Mouse (Mus musculus) testis, adult 2 months (tissue): ENCODE data around the gene Galnt5. TPM values are rescaled to one million over a fixed set of nuclear protein-coding genes. Genes with fewer than 3 reads are reported as not detected.

Source experiments
- H3K27ac ChIP-seq: fragments of 200-500 bp; 2 replicates; pipeline ENCODE4 v1.5.1; 2012; ENCODE audit warnings: low read depth, low read length; ENCODE audit not compliant: control insufficient read depth, insufficient read depth
- H3K27me3 ChIP-seq: fragments of 200-500 bp; 2 replicates; pipeline ENCODE4 v1.6.1; 2012; ENCODE audit warnings: mild to moderate bottlenecking, low read length, moderate library complexity; ENCODE audit not compliant: control insufficient read depth, insufficient read depth
- H3K36me3 ChIP-seq: fragments of 200-500 bp; 2 replicates; pipeline ENCODE4 v1.6.1; 2012; ENCODE audit warnings: mild to moderate bottlenecking, low read length; ENCODE audit not compliant: control insufficient read depth, insufficient read depth
- H3K4me1 ChIP-seq: fragments of 200-500 bp; 2 replicates; pipeline ENCODE4 v1.6.1; 2012; ENCODE audit warnings: low read length; ENCODE audit not compliant: control insufficient read depth, insufficient read depth
- H3K4me3 ChIP-seq: fragments of 200-500 bp; 2 replicates; pipeline ENCODE4 v1.5.1; 2012; ENCODE audit warnings: low read depth, mild to moderate bottlenecking, low read length, moderate library complexity, mixed read lengths; ENCODE audit not compliant: control insufficient read depth
- CTCF ChIP-seq: fragments of 200-500 bp; IDR thresholded peaks from 2 replicates; pipeline ENCODE4 v1.5.1; 2012; ENCODE audit warnings: low read depth, mild to moderate bottlenecking, inconsistent platforms, low read length, moderate library complexity; ENCODE audit not compliant: control insufficient read depth, insufficient read depth, insufficient replicate concordance
- POLR2A ChIP-seq: fragments of 200-500 bp; IDR thresholded peaks from 2 replicates; pipeline ENCODE4 v1.6.1; 2012; ENCODE audit warnings: low read depth, mild to moderate bottlenecking, inconsistent platforms, low read length, moderate library complexity; ENCODE audit not compliant: control insufficient read depth
- polyA plus RNA-seq: library from polyadenylated mRNA; depleted of rRNA; stranded (reverse); fragments of >200 nt; gene quantifications from 2 replicates; pipeline ENCODE4 v1.2.3, GENCODE M21; 2012; rRNA removed

Gene Galnt5
- polyA plus RNA-seq: 0.02 TPM in 1 of 2 replicates, not detected in the other

GRCm38 (mm10) chr2:57997752-57998430, at the start of gene Galnt5:
Gene Galnt5, plus strand, starts transcription at chr2:57997884.
- TF ChIP-seq CTCF (no peak), POLR2A (no peak)
- Histone ChIP-seq H3K4me1 (no peaks in the 10 kb centered on the region), H3K27me3 (no peaks in the 10 kb centered on the region), H3K27ac (no peak within 1 kb of the TSS), H3K4me3 (no peak within 1 kb of the TSS), H3K36me3 (no peaks in the 10 kb centered on the region)

GRCm38 (mm10) chr2:57951620-57952019, 46.1 kb upstream of the Galnt5 start:
- Histone ChIP-seq H3K4me3 (no peak overlapping the region), H3K36me3 (no peaks in the 10 kb centered on the region), H3K27ac (no peak overlapping the region), H3K4me1 (no peaks in the 10 kb centered on the region), H3K27me3 (no peaks in the 10 kb centered on the region)
- TF ChIP-seq POLR2A (no peak), CTCF (no peak)

GRCm38 (mm10) chr2:57960786-57961185, 36.9 kb upstream of the Galnt5 start:
- Histone ChIP-seq H3K4me1 (no peaks in the 10 kb centered on the region), H3K27ac (no peak overlapping the region), H3K27me3 (no peaks in the 10 kb centered on the region), H3K4me3 (no peak overlapping the region), H3K36me3 (no peaks in the 10 kb centered on the region)
- TF ChIP-seq POLR2A: no peak
- no peak for TF ChIP-seq CTCF

- Histone ChIP-seq H3K4me3 (no peak overlapping the region), H3K27me3 (no peaks in the 10 kb centered on the region), H3K4me1 (no peaks in the 10 kb centered on the region), H3K27ac (no peak overlapping the region), H3K36me3 (no peaks in the 10 kb centered on the region)
- TF ChIP-seq POLR2A (no peak), CTCF (no peak)
These were observed 15.4 kb upstream of the Galnt5 start for GRCm38 (mm10) chr2:57982248-57982647.

GRCm38 (mm10) chr2:57991084-57991483, 6.6 kb upstream of the Galnt5 start:
- Histone ChIP-seq H3K27ac (no peak overlapping the region), H3K4me3 (no peak overlapping the region), H3K36me3 (no peaks in the 10 kb centered on the region), H3K4me1 (no peaks in the 10 kb centered on the region), H3K27me3 (no peaks in the 10 kb centered on the region)
- TF ChIP-seq CTCF (no peak), POLR2A (no peak)

- H3K27me3 ChIP-seq: no peaks in the 10 kb centered on the region
- no peak overlapping the region for H3K4me3 ChIP-seq
- no peaks in the 10 kb centered on the region for H3K4me1 ChIP-seq
- H3K36me3 ChIP-seq: no peaks in the 10 kb centered on the region
- TF ChIP-seq CTCF (no peak), POLR2A (no peak)
- H3K27ac ChIP-seq: no peak overlapping the region
These were observed 3.8 kb downstream of the Galnt5 start for GRCm38 (mm10) chr2:58001497-58001896.

GRCm38 (mm10) chr2:58007081-58007480, 9.4 kb downstream of the Galnt5 start:
- Histone ChIP-seq H3K27ac (no peak overlapping the region), H3K4me3 (no peak overlapping the region)

GRCm38 (mm10) chr2:58023556-58023955, 25.9 kb downstream of the Galnt5 start:
- Histone ChIP-seq H3K36me3 (no peaks in the 10 kb centered on the region), H3K27ac (no peak overlapping the region), H3K4me3 (no peak overlapping the region), H3K4me1 (no peaks in the 10 kb centered on the region), H3K27me3 (no peaks in the 10 kb centered on the region)
- TF ChIP-seq CTCF (no peak), POLR2A (no peak)

More at GRCm38 (mm10) chr2:58007081-58007480, 9.4 kb downstream of the Galnt5 start:
- Histone ChIP-seq H3K36me3 (no peaks in the 10 kb centered on the region), H3K4me1 (no peaks in the 10 kb centered on the region), H3K27me3 (no peaks in the 10 kb centered on the region)
- no peak for TF ChIP-seq CTCF
- no peak for TF ChIP-seq POLR2A
